Mouse (Mus musculus) heart, postnatal 25 days (tissue): ENCODE data around the gene Pa2g4. TPM values are rescaled to one million over a fixed set of nuclear protein-coding genes. Genes with fewer than 3 reads are reported as not detected.
"Not testable (repeated sequence)": the region's sequence is repeated elsewhere in the genome, so short reads cannot be mapped to it uniquely, and the experiment has no call there.

Experiments
- DNase-seq: peaks from one replicate; pipeline ENCODE4 v3.0.0; 2022; ENCODE audit warnings: low spot score
- intact Hi-C: fragments of 180-260 bp; cut with DNase I; formaldehyde crosslinking; loops from one replicate; pipeline ENCODE4 v1.15.1; 2025
- total RNA-seq, 2 experiments: library from RNA; stranded (reverse); gene quantifications; 2 replicates each; pipeline ENCODE4 v1.2.3; 2021

The Pa2g4 gene
- 10 to 100 TPM; 45.8 to 48.6 TPM for total RNA-seq

DNA sequence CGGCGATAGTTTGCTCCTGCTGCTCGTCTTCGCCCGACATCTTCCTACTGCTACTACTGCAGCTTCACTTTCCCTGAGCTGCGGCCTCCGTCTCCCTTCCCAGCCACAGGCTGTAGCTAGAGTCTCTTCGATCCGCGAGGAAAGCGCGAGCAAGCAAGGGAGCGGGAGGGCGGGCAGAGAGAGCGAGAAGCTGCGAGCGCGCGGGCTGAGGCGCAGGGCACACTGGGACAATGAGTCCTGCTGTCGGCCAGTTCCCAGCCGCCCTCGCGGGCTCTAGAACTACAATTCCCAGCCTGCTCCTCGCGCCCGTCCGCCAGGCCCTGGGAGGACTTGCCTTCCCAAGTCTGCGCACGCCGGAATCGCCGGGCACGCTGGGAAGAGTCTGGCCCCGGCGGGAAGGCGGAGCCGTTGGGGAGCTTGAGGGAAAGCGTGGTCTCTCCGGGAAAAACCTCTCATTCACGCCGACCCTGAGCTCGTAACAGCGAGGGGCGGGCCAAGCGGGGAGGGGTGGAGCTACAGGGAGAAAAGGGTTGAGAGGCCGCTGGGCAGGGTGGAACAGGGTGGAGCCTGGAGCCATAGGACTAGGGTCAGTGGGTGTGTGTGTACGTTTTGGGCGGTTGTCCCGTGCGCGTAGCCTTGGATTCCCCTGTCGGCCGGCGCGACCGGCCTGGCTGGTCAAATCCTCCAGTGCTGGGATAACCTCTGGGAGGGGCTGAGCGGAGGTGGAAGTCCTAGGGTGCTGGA lies at the start of gene Pa2g4:
TSS of gene Pa2g4 (minus strand) at position 200 of the 744 bp plus-strand sequence.
- DNase-seq, result peak; percentile 99
- intact Hi-C loops, result loop anchor here (5.0 kb wide), 1 partner anchor 106 kb away; the partner anchor contains the start of gene Suox

GRCm38 (mm10) chr10:128614934-128615333 lies 49.1 kb upstream of the Pa2g4 start:
- intact Hi-C loops, result no loop called here

GRCm38 (mm10) chr10:128613820-128614219 lies 48.0 kb upstream of the Pa2g4 start:
- not testable (repeated sequence) for DNase-seq
- intact Hi-C loops, result loop anchor here (2.0 kb wide), 1 partner anchor 59 kb away; no protein-coding TSS in a partner anchor

More at GRCm38 (mm10) chr10:128614934-128615333, 49.1 kb upstream of the Pa2g4 start:
- no peak for DNase-seq

DNA sequence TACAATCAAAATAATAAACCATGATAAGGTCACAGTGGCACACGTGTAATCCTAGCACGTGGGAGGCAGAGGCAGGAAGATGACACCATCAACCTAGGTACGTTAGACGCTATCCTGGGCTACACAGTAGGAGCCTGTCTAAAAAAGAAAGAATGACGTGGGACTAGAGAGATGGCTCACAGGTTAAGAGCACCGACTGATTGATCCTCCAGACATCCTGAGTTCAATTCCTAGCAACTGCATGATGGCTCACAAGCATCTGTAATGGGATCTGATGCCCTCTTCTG lies 47.3 kb upstream of the Pa2g4 start:
- DNase-seq, result no peak
- intact Hi-C loops, result loop anchor here (2.0 kb wide), 1 partner anchor 60 kb away; no protein-coding TSS in a partner anchor

GRCm38 (mm10) chr10:128612433-128613153 lies 46.8 kb upstream of the Pa2g4 start:
- peak; percentile 8 for DNase-seq
- intact Hi-C loops, result loop anchor here (2.0 kb wide), 1 partner anchor 60 kb away; no protein-coding TSS in a partner anchor

- intact Hi-C loops, result no loop called here
- no peak for DNase-seq
Measured at GRCm38 (mm10) chr10:128606483-128606882, 40.7 kb upstream of the Pa2g4 start.

GRCm38 (mm10) chr10:128602470-128603128 lies 36.8 kb upstream of the Pa2g4 start:
- no peak for DNase-seq
- intact Hi-C loops, result no loop called here

DNA sequence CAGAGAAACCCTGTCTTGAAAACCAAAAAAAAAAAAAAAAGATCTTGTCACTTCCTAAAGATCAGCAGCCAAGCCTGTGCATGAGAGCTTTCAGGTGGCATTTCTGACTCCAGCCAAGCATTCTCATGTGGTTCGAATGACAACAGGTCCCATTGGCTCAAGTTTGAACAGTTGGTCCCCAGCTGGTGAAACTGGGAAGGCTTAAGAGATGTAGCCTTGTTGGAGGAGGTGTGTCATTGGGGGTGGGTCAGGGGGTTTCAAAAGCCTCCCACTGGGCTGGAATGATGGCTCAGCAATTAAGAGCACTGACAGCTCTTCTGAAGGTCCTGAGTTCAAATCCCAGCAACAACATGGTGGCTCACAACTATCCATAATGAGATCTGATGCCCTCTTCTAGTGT lies 35.7 kb upstream of the Pa2g4 start:
- no peak for DNase-seq
- intact Hi-C loops, result no loop called here

GRCm38 (mm10) chr10:128598476-128598875 lies 32.7 kb upstream of the Pa2g4 start:
- intact Hi-C loops, result no loop called here
- DNase-seq, result no peak

DNA sequence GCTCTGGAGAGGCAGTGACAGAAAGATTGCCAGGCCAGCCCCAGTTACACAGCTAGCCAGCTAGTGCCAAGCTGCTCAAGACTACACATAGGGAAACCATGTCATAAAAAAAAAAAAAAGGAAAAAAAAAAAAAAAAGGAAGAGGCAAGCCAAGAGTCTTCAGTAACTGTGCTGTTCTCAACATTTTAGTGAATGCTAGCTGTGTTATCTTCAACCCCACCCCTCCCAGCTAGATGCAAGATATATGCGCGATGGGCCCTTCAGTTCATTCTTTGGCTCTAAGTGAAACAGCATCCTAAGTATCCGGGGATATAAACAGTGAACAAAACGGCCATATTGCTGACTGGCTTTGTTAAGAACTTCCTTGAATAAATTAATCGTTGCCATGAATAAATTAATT lies 27.0 kb upstream of the Pa2g4 start:
- intact Hi-C loops, result no loop called here
- no peak for DNase-seq

DNA sequence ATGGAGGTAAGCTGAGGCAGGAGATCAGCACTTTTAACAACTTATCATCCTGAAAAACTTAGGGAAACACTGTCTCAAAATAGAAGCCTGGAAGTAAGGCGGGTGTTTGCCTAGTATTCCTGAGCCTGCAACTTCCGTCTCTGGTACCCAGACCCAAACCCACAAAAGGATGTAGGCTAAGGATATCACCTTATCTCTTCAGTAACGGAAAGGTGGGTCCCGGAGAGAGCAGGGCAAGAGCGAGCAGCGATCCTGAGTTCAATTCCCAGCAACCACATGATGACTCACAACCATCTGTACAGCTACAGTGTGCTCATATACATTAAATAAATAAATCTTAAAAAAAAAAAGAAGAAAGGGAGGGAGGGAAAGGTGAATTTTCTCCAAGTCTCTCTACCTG lies 25.6 kb upstream of the Pa2g4 start:
- DNase-seq, result no peak

GRCm38 (mm10) chr10:128590193-128590690 lies 24.5 kb upstream of the Pa2g4 start:
- DNase-seq, result peak; percentile 10
- intact Hi-C loops, result no loop called here

More for the DNA sequence above, 25.6 kb upstream of the Pa2g4 start:
- intact Hi-C loops, result no loop called here

GRCm38 (mm10) chr10:128589464-128590192 lies 23.8 kb upstream of the Pa2g4 start, which contains the start of gene Erbb3:
Erbb3 (minus strand) TSS chr10:128589652.
- intact Hi-C loops, result no loop called here

GRCm38 (mm10) chr10:128588775-128589463 lies 23.1 kb upstream of the Pa2g4 start:
- DNase-seq, result no peak
- intact Hi-C loops, result no loop called here

More at GRCm38 (mm10) chr10:128589464-128590192, 23.8 kb upstream of the Pa2g4 start, which contains the start of gene Erbb3:
- peak; percentile 20 for DNase-seq

GRCm38 (mm10) chr10:128588136-128588535 lies 22.3 kb upstream of the Pa2g4 start:
- intact Hi-C loops, result no loop called here
- DNase-seq, result no peak

- intact Hi-C loops, result no loop called here
- no peak for DNase-seq
Measured at GRCm38 (mm10) chr10:128587697-128588096, 21.9 kb upstream of the Pa2g4 start.

- DNase-seq, result no peak
- intact Hi-C loops, result no loop called here
Measured at GRCm38 (mm10) chr10:128587120-128587519, 21.3 kb upstream of the Pa2g4 start.

DNA sequence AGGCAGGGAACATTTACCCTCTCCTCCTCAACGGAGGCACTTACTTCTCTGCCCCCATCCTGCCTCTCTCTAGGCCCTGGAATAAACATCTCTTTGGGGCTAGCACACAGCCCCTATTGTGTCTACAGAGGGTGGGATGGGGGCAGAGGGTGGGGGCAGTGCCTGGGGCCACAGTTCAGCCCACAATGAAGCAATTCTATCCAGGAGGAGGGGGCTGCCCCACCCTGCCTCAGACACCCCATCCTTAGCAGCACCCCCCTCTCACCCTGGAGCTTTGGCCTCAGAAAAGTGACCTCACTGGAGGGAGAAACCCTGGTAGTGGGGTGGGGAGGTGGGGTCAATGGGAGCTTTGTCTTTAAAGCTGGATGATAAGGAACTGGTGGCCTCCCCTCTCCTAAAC lies 20.8 kb upstream of the Pa2g4 start:
- intact Hi-C loops, result no loop called here
- no peak for DNase-seq

DNA sequence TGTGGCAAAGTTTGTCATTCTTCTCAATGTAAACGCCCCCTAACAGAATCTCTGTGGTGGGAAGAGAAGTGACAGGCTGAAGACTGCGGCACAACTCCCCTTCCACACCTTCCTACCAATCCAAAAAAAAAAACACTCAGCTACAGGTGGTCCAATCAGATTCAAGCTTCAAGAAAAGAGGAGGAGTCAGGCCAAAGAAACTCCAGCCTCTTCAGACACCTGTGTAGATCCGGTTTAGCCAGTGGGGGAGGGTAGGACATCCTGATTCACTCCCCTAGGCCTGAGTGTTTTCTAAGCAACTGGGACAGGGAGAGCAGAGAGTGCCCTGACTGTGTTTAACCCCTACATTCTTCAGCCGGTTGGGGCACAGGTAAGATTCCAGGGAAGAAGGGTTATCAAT lies 18.6 kb upstream of the Pa2g4 start:
- no peak for DNase-seq

More for the DNA sequence above, 18.6 kb upstream of the Pa2g4 start:
- intact Hi-C loops, result no loop called here
